Mouse (Mus musculus): ENCODE measurements around the gene Vipr1.

DNA sequence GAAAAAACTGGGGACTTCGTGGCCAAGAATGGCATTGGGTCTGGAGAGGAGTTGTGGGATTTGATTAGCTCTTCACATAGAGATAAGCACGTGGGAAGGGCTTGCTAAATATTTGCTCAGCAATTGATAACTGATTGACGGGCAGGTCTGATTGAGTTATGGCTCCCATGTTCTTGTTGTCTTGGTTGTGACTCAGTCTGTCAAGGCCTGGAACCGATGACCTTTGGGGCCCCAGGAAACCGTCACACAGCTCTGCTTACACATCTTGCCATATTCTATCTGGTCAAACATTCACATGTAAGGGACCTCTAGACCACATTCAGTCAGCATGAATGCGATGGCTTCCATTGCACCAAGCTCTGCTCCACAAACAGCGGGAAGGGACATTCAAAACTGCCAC is 15.7 kb downstream of the Vipr1 start:
- no peak for TF ChIP-seq GATA1 (IDR thresholded peaks at IDR 0.05; ENCODE audit: low read length)
- TF ChIP-seq TAL1 (IDR thresholded peaks at IDR 0.05; ENCODE audit: low read length): no peak

Data from erythroblast, embryonic 14.5 days (primary cell).